Mouse (Mus musculus): ENCODE results near the gene Cog1. TPM values are rescaled to one million over a fixed set of nuclear protein-coding genes. Genes with fewer than 3 reads are reported as not detected.

Cog1 gene
- polyA plus RNA-seq, 1 experiment from 2014 or later, result 37.7 TPM

DNA sequence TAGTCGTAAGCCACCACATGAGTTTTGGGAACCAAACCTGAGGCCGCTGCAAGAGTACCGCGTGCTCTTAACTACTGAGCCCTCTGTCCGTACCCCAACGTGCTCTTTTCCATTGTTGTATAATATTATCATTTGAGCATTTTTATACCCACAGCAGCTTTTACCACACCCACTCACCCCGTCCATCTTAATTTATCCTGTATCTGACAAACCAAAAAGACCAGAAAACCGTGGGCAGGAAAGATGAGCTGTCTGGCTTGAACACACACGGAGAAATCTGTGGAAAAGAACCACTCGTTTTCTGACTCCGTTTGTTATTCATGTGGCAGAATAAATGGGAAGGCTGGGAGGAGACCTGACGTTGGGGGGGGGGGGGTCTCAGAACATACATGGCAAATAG is 41.5 kb downstream of the Cog1 start:
- ATAC-seq (no peak), DNase-seq (ENCODE audit: low read depth, low spot score) (no peak)
- in situ Hi-C loops (cut with MboI; ENCODE audit: low pct_unique_long_range_greater_than_20kb), result no loop called here
- POLR2A ChIA-PET, result interaction anchor here (0.7 kb wide), 1 partner anchor 129 kb away, joined by 9 read pairs; no protein-coding TSS in a partner anchor
- CTCF ChIA-PET, result interaction anchor here (1.5 to 1.9 kb wide), 3 partner anchors 38 to 120 kb away, joined by 3 read pairs; no protein-coding TSS in a partner anchor
- no peak for TF ChIP-seq CTCF (IDR thresholded peaks at IDR 0.05)
- H3K27me3 ChIP-seq, result no peaks in the 10 kb centered on the region

DNA sequence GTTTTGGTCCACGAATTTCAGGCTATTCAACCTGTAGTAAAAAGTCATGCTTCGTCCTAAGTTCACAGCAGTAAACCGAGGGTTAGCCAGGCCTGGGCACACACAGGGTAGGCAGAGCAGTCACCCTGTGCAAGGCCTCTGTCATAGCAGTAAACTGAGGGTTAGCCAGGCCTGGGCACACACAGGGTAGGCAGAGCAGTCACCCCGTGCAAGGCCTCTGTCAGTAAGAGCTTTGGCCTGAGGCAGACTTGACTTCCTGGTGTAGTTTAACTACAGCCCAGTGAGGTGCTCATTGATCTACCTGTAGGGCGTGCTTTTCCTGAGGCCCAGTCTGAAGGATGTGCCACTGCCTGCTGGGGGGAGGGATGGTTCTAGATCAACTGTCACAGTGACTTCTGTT is 42.3 kb downstream of the Cog1 start:
- CTCF ChIA-PET, result interaction anchor here (1.9 kb wide), 1 partner anchor 59 kb away, joined by 3 read pairs; no protein-coding TSS in a partner anchor
- ATAC-seq, result no peak
- in situ Hi-C loops (cut with MboI; ENCODE audit: low pct_unique_long_range_greater_than_20kb), result no loop called here
- POLR2A ChIA-PET, result no interaction called here
- TF ChIP-seq CTCF (IDR thresholded peaks at IDR 0.05), result no peak
- H3K27me3 ChIP-seq, result no peaks in the 10 kb centered on the region
- no peak for DNase-seq (ENCODE audit: low read depth, low spot score)

DNA sequence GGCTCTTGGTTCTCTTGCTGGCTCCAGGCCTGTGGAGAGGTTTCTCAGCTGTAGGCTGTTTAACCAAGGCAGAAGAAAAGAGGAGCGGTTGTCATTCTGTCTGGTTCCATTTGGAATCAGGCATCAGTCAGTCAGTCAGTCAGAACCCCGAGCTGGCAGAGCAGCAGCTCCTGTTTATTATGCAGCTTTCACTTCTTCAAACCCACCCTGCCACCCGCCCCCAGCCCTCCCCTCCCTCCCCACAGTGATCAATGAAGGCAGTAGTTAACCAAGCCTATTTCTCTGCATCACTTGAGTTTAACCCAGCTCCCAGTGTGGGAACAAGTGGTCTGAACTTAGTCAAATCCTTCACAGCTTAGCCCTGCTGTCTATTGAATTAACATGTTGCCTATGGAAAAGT is 42.9 kb downstream of the Cog1 start:
- no peaks in the 10 kb centered on the region for H3K27me3 ChIP-seq
- ATAC-seq, result no peak
- no peak for DNase-seq (ENCODE audit: low read depth, low spot score)
- no peak for TF ChIP-seq CTCF (IDR thresholded peaks at IDR 0.05)
- in situ Hi-C loops (cut with MboI; ENCODE audit: low pct_unique_long_range_greater_than_20kb), result no loop called here
- CTCF ChIA-PET, result interaction anchor here (1.9 kb wide), 1 partner anchor 58 kb away, joined by 3 read pairs; no protein-coding TSS in a partner anchor
- POLR2A ChIA-PET, result interaction anchor here (0.6 kb wide), 1 partner anchor 537 kb away, joined by 3 read pairs; no protein-coding TSS in a partner anchor

- no peak for TF ChIP-seq CTCF (IDR thresholded peaks at IDR 0.05)
- ChIA-PET CTCF (interaction anchor here (2.4 kb wide), 1 partner anchor 113 kb away, joined by 9 read pairs; no protein-coding TSS in a partner anchor), POLR2A (no interaction called here)
- in situ Hi-C loops (cut with MboI; ENCODE audit: low pct_unique_long_range_greater_than_20kb), result no loop called here
- DNase-seq (ENCODE audit: low read depth, low spot score), result no peak
- no peaks in the 10 kb centered on the region for H3K27me3 ChIP-seq
- ATAC-seq, result no peak
Measured at GRCm38 (mm10) chr11:113697571-113697970, 48.6 kb downstream of the Cog1 start.

DNA sequence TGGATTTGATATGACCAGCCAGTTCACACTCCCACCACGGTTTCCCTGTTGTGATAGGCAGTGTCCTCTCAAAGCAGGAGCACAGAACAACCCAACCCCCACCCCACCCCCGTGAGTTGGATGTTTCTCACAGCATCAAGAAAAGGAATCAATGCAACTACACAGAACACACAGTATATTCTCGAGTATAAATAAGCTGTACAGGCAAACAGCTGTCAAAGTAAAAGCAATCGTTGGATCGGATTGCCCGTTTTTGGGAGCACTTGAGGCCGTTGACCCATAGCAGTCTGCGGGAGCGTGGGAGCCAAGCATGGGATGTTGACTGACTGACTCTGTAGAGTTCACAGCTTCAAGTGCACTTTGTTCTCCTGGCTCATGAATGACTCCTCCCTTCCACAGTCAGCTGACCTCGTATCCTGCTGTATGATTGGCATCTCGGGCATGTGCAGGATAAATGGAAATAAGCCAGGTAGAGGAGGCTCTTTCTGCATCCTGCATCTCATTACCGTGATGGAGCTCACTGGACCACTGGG is 49.1 kb downstream of the Cog1 start:
- POLR2A ChIA-PET, result interaction anchor here (0.6 kb wide), 1 partner anchor 13 kb away, joined by 3 read pairs; no protein-coding TSS in a partner anchor
- in situ Hi-C loops (cut with MboI; ENCODE audit: low pct_unique_long_range_greater_than_20kb), result no loop called here
- CTCF ChIA-PET, result interaction anchor here (2.4 kb wide), 1 partner anchor 113 kb away, joined by 9 read pairs; no protein-coding TSS in a partner anchor
- H3K27me3 ChIP-seq, result no peaks in the 10 kb centered on the region
- ATAC-seq (no peak), DNase-seq (ENCODE audit: low read depth, low spot score) (no peak)
- no peak for TF ChIP-seq CTCF (IDR thresholded peaks at IDR 0.05)

DNA sequence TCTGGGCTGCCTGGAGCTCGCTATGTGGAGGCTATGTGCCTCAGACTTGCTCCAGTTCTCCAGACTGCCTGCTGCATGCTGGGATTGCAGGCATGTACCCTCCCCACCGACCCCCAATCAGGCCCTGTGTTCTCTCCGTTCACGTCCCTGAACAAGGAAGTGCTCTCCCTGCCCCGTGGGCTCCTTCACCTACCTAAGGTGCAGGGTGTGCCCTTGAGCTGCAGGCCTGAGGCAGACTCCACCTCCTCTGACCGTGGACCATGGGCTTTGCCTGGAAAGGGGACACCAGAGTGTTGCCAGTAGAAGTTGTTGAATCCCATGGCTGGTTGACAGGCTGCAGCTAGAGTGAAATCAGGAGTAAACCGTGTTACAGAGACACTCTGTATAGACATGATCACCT is 50.7 kb downstream of the Cog1 start:
- TF ChIP-seq CTCF (IDR thresholded peaks at IDR 0.05), result no peak
- in situ Hi-C loops (cut with MboI; ENCODE audit: low pct_unique_long_range_greater_than_20kb), result loop anchor here (5.0 to 25.0 kb wide), 2 partner anchors 113 to 963 kb away; partner anchors contain the start of gene Rpl38
- DNase-seq (ENCODE audit: low read depth, low spot score) (no peak), ATAC-seq (no peak)
- H3K27me3 ChIP-seq, result no peaks in the 10 kb centered on the region
- ChIA-PET POLR2A (no interaction called here), CTCF (interaction anchor here (1.6 to 2.4 kb wide), 2 partner anchors 9 to 111 kb away, joined by 4 to 9 read pairs; partner anchors contain the start of gene Cpsf4l)

DNA sequence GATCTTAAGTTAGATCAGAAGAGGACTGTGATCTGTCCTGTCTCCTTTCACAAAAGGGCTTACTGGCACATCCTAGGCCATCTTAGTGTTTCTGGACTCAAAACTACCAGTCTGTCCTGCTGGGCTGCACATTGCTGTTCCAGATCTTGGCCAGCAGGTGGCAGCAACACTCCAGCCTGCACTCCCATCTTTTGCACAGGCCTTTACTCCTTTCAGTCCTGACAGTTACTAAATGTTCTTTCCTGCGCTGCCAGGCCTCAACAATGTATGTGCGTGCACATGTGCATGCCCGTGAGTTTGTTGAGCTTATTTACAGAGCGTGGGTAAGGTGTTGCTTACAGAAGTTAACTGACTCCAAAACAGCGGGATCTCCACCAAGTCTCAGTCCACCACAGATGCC is 54.8 kb downstream of the Cog1 start:
- CTCF ChIA-PET, result interaction anchor here (0.9 to 2.7 kb wide), 7 partner anchors 10 to 111 kb away, joined by 3 to 32 read pairs (median 4); no protein-coding TSS in a partner anchor
- DNase-seq (ENCODE audit: low read depth, low spot score) (no peak), ATAC-seq (peak; percentile 61)
- TF ChIP-seq CTCF (IDR thresholded peaks at IDR 0.05), result peak; percentile 97
- POLR2A ChIA-PET, result interaction anchor here (2.5 kb wide), 1 partner anchor 107 kb away, joined by 12 read pairs; no protein-coding TSS in a partner anchor
- in situ Hi-C loops (cut with MboI; ENCODE audit: low pct_unique_long_range_greater_than_20kb), result loop anchor here (5.0 to 25.0 kb wide), 2 partner anchors 109 to 959 kb away; partner anchors contain the start of gene Rpl38
- H3K27me3 ChIP-seq, result no peaks in the 10 kb centered on the region

DNA sequence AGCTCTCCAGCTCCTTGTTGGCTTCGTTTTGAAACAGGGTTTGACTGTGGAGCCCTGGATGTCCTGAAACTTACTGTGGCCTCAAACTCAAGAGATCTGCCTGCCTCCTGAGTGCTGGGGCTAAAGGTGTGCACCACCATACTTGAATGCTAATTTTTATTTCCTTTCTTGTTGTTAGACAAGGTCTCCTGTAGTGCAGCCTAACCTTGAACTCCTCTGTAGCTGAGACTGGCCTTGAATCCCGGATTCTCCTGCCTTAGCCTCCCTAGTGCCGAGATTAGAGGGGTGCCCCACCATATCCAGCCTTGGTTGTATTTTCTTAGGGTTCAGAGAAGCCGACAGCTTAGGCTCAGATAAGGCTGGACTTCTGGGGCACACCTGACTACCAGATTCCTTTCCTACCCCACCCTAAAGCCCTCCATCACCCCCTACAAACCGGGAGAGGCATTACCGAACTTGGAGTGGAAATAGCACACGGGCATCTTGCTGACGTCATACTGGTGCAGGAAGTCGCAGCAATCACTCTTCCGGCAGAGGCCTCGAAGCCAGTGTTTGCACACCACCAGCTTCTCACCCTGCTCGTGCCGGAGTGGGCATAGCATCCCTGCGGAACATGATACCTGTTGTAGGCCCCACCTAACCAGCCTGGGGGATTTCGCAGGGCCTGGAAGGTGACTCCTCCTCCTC is 57.1 kb downstream of the Cog1 start:
- CTCF ChIA-PET, result interaction anchor here (1.4 kb wide), 2 partner anchors 101 to 105 kb away, joined by 3 to 4 read pairs; no protein-coding TSS in a partner anchor

GRCm38 (mm10) chr11:113708629-113709213 is 59.8 kb downstream of the Cog1 start:
- ChIA-PET POLR2A (interaction anchor here (1.0 to 2.1 kb wide), 2 partner anchors 15 to 41 kb away, joined by 5 to 9 read pairs; no protein-coding TSS in a partner anchor), CTCF (interaction anchor here (1.1 to 1.5 kb wide), 2 partner anchors 9 to 108 kb away, joined by 3 to 4 read pairs; no protein-coding TSS in a partner anchor)
- no peak for ATAC-seq
- in situ Hi-C loops (cut with MboI; ENCODE audit: low pct_unique_long_range_greater_than_20kb), result loop anchor here (25.0 kb wide), 1 partner anchor 954 kb away; the partner anchor contains the start of gene Rpl38
- no peak for DNase-seq (ENCODE audit: low read depth, low spot score)
- TF ChIP-seq CTCF (IDR thresholded peaks at IDR 0.05), result no peak
- no peaks in the 10 kb centered on the region for H3K27me3 ChIP-seq

More for the DNA sequence above, 57.1 kb downstream of the Cog1 start:
- no peaks in the 10 kb centered on the region for H3K27me3 ChIP-seq
- TF ChIP-seq CTCF (IDR thresholded peaks at IDR 0.05), result no peak
- POLR2A ChIA-PET, result no interaction called here
- DNase-seq (ENCODE audit: low read depth, low spot score), result no peak
- in situ Hi-C loops (cut with MboI; ENCODE audit: low pct_unique_long_range_greater_than_20kb), result loop anchor here (25.0 kb wide), 1 partner anchor 956 kb away; the partner anchor contains the start of gene Rpl38
- ATAC-seq, result no peak

DNA sequence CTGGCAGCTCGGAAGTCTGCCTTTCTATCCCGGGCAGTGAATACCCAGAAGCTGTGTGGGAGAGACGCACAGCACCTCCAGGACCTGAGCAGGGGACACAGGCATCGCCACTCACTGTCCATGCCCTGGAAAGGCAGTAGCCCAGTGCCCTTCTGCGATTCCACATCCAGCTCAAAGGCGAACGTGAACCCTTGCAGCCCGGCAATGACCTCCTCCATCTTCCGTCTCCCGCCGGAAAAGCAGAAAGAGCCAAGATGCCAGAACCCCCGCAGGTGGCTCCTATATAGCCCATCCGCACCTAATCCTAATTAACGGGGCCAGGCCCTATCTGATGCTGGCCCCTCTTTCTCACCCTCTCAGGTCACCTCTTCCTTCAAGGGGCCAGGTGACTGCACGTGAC is 60.3 kb downstream of the Cog1 start:
- CTCF ChIA-PET, result interaction anchor here (1.1 to 1.7 kb wide), 4 partner anchors 10 to 108 kb away, joined by 3 to 12 read pairs (median 4); no protein-coding TSS in a partner anchor
- in situ Hi-C loops (cut with MboI; ENCODE audit: low pct_unique_long_range_greater_than_20kb), result loop anchor here (25.0 kb wide), 1 partner anchor 953 kb away; the partner anchor contains the start of gene Rpl38
- no peak for DNase-seq (ENCODE audit: low read depth, low spot score)

More for the DNA sequence above, 60.3 kb downstream of the Cog1 start:
- ATAC-seq, result no peak
- POLR2A ChIA-PET, result interaction anchor here (1.0 to 2.1 kb wide), 2 partner anchors 14 to 40 kb away, joined by 5 to 9 read pairs; no protein-coding TSS in a partner anchor
- TF ChIP-seq CTCF (IDR thresholded peaks at IDR 0.05), result no peak
- H3K27me3 ChIP-seq, result no peaks in the 10 kb centered on the region

All from Patski (cell line).